ENCODE assay signal across 10 mouse cellular contexts in genomic region chr13:56251176-56251923, GRCm38 (mm10). TPM values are rescaled to one million over a fixed set of nuclear protein-coding genes. Genes with fewer than 3 reads are reported as not detected.
DNase-seq lines count a peak whose midpoint lies in the region; ATAC-seq and TF ChIP-seq lines count a peak whose summit lies in the region.
"Had no signal": no experiment of that assay in that cellular context is flagged by ENCODE, and none has a peak within 500 bp of the region (broad histone marks: within the 10 kb centered on the region; RNA-seq: fewer than 3 reads in every experiment).

No protein-coding gene starts in this region.

- peaks cover 99% of the 10 kb centered on the region for H3K27me3 ChIP-seq in heart, embryonic 15.5 days
- peaks cover 5% of the 10 kb centered on the region; the same call in 1 of the 2 replicates for H3K27me3 ChIP-seq in G1E (ENCODE audit: insufficient read depth, low read length)
- peaks cover 99% of the 10 kb centered on the region for H3K27me3 ChIP-seq in midbrain, embryonic 12.5 days

- no peaks in the 10 kb centered on the region for H3K36me3 ChIP-seq in heart, embryonic 15.5 days
- H3K36me3 ChIP-seq in G1E (replicated peaks), result no peaks in the 10 kb centered on the region
- no peaks in the 10 kb centered on the region for H3K36me3 ChIP-seq in midbrain, embryonic 12.5 days

- peak overlapping the region; percentile 35; the same call in 1 of the 2 replicates for H3K4me3 ChIP-seq in heart, embryonic 15.5 days
- peak overlapping the region; percentile 38; the same call in 1 of the 2 replicates for H3K4me3 ChIP-seq in G1E (ENCODE audit: low read depth, low read length)
- H3K4me3 ChIP-seq in midbrain, embryonic 12.5 days, result peak overlapping the region; percentile 40

- peak overlapping the region; percentile 55; the same call in 1 of the 2 replicates for H3K4me2 ChIP-seq in heart, embryonic 15.5 days
- H3K4me2 ChIP-seq in midbrain, embryonic 12.5 days (replicated peaks), result peak overlapping the region; percentile 53

- peaks cover 15% of the 10 kb centered on the region for H3K4me1 ChIP-seq in heart, embryonic 15.5 days (replicated peaks)
- H3K4me1 ChIP-seq in G1E (ENCODE audit: insufficient read depth, low read depth, low read length), result no peaks in the 10 kb centered on the region
- peaks cover 59% of the 10 kb centered on the region for H3K4me1 ChIP-seq in midbrain, embryonic 12.5 days

- no peaks in the 10 kb centered on the region for H3K9me3 ChIP-seq in heart, embryonic 15.5 days (replicated peaks)
- H3K9me3 ChIP-seq in G1E (replicated peaks), result peaks cover 75% of the 10 kb centered on the region
- no peaks in the 10 kb centered on the region for H3K9me3 ChIP-seq in midbrain, embryonic 12.5 days

- TF ChIP-seq CTCF in G1E (IDR thresholded peaks at IDR 0.05; ENCODE audit: low read depth, low read length), result no peak

- DNase-seq in heart, postnatal 4 days, result no peak
- DNase-seq in G1E (ENCODE audit: low spot score), result no peak
- DNase-seq in urinary bladder, adult 18-20 months (ENCODE audit: low spot score in 2 of 2), result no peak
- DNase-seq in testis, postnatal 14 days (ENCODE audit: low spot score), result no peak

- no peak overlapping the region for H3K27ac ChIP-seq in heart, embryonic 15.5 days
- H3K27ac ChIP-seq in midbrain, embryonic 12.5 days (replicated peaks), result peak overlapping the region; percentile 82
- H3K27ac ChIP-seq: macrophage had no signal

- H3K9ac ChIP-seq in heart, embryonic 15.5 days, result no peak overlapping the region
- H3K9ac ChIP-seq in midbrain, embryonic 12.5 days (replicated peaks), result peak overlapping the region; percentile 49

- WGBS in heart, embryonic 15.5 days, result 2% methylated on average over 59 of the region's 59 CpGs
- under 1% methylated on average over 59 of the region's 59 CpGs for WGBS in midbrain, embryonic 12.5 days

- ATAC-seq in heart, embryonic 15.5 days (replicated peaks; ENCODE audit: insufficient number of reproducible peaks, insufficient read depth, low FRiP score, low read depth), result no peak; the same call in 1 of the 2 replicates
- no peak for ATAC-seq in G1E (ENCODE audit: extremely low read depth, insufficient number of reproducible peaks, low FRiP score, poor library complexity, severe bottlenecking)
- ATAC-seq in granulocyte monocyte progenitor cell, adult 5-6 weeks (replicated peaks; ENCODE audit: poor library complexity, severe bottlenecking), result peak; percentile 6; the same call in 1 of the 2 replicates
- no peak for ATAC-seq in midbrain, embryonic 12.5 days (ENCODE audit: low FRiP score, low read depth)
- ATAC-seq in CD4-positive, CD25-positive, alpha-beta regulatory T cell, adult 4 months, result no peak

RNA-seq across cellular contexts. Expression of gene Neurog1, which starts 0.6 kb away (rescaled TPM):
- polyA plus RNA-seq in heart, embryonic 15.5 days (2015; fragmentation: Nextera tagmentation; extraction: Ambion mirVana), result not detected in 2 replicates
- not detected for total RNA-seq in heart, postnatal 4 days (2021)
- not detected in 2 replicates for total RNA-seq in G1E (2014; fragmentation: Nextera tagmentation)
- total RNA-seq in G1E (2017), result 0.11 TPM in 1 of 2 replicates, not detected in the other
- not detected in 2 replicates for polyA plus RNA-seq in G1E (2012)
- not detected in 2 replicates for total RNA-seq in granulocyte monocyte progenitor cell, adult 5-6 weeks (2014; fragmentation: Nextera tagmentation)
- not detected in 2 replicates for total RNA-seq in granulocyte monocyte progenitor cell, adult 5-6 weeks (2017)
- polyA plus RNA-seq in midbrain, embryonic 12.5 days (2016; fragmentation: Nextera tagmentation; extraction: Ambion mirVana), result 38.0 and 38.8 TPM in 2 replicates
- polyA plus RNA-seq in CD4-positive, CD25-positive, alpha-beta regulatory T cell, adult 4 months (2017; shearing (Covaris generic)), result not detected
- polyA plus RNA-seq: macrophage; small intestine, adult 2 months had no signal

RNA-seq across cellular contexts. Expression of gene Cxcl14, which starts 45.0 kb away (rescaled TPM):
- 1.0 and 2.1 TPM in 2 replicates for polyA plus RNA-seq in heart, embryonic 15.5 days (2015; fragmentation: Nextera tagmentation; extraction: Ambion mirVana)
- total RNA-seq in heart, postnatal 4 days (2021), result under 1 TPM; 0.20 to 0.24 TPM
- not detected in 2 replicates for total RNA-seq in G1E (2014; fragmentation: Nextera tagmentation)
- 0.06 TPM in 1 of 2 replicates, not detected in the other for total RNA-seq in G1E (2017)
- polyA plus RNA-seq in G1E (2012), result not detected in 2 replicates
- total RNA-seq in granulocyte monocyte progenitor cell, adult 5-6 weeks (2014; fragmentation: Nextera tagmentation), result 0.85 TPM in 1 of 2 replicates, not detected in the other
- total RNA-seq in granulocyte monocyte progenitor cell, adult 5-6 weeks (2017), result not detected in 2 replicates
- polyA plus RNA-seq in midbrain, embryonic 12.5 days (2016; fragmentation: Nextera tagmentation; extraction: Ambion mirVana), result 27.5 and 37.6 TPM in 2 replicates
- polyA plus RNA-seq in CD4-positive, CD25-positive, alpha-beta regulatory T cell, adult 4 months (2017; shearing (Covaris generic)), result not detected

Comparison
In these comparisons a context has a peak if more than half of its experiments do, and no peak if none do; other contexts are left out.
1. RNA of gene Neurog1, which starts 0.6 kb away (polyA plus RNA-seq): 38.0 to 38.8 TPM in midbrain, embryonic 12.5 days; not detected in heart, embryonic 15.5 days, not detected in G1E and not detected in CD4-positive, CD25-positive, alpha-beta regulatory T cell, adult 4 months; every median in the first group is over 10 times any median in the second.
2. Peak in every context shown above with its lines, with median percentiles within 50 percentile points of each other: H3K4me3 ChIP-seq.